Mouse (Mus musculus): Measurements from ENCODE around the gene Samd10.
A peak's percentile ranks its signal among the peaks of the same experiment; 100 is the strongest.

Gene Samd10

GRCm38 (mm10) chr2:181598454-181599351, at the start of gene Samd10:
Gene Samd10 (minus strand): TSS chr2:181599212.
- DNase-seq: peak; percentile 76 to 77

- DNase-seq: no peak
Observed at GRCm38 (mm10) chr2:181646626-181647472, 47.8 kb upstream of the Samd10 start.

GRCm38 (mm10) chr2:181645666-181646065, 46.7 kb upstream of the Samd10 start:
- no peak for DNase-seq

GRCm38 (mm10) chr2:181644361-181644760, 45.3 kb upstream of the Samd10 start:
- peak; percentile 62 to 68 for DNase-seq

GRCm38 (mm10) chr2:181635865-181636264, 36.9 kb upstream of the Samd10 start:
- DNase-seq: no peak

- no peak for DNase-seq
Observed at GRCm38 (mm10) chr2:181632624-181633023, 33.6 kb upstream of the Samd10 start.

- no peak for DNase-seq
Observed at GRCm38 (mm10) chr2:181628471-181628870, 29.5 kb upstream of the Samd10 start.

GRCm38 (mm10) chr2:181623401-181623800, 24.4 kb upstream of the Samd10 start:
- DNase-seq: peak in 1 of 2 experiments; percentile 27

GRCm38 (mm10) chr2:181618761-181619495, 19.9 kb upstream of the Samd10 start:
- no peak for DNase-seq

GRCm38 (mm10) chr2:181602367-181602766, 3.4 kb upstream of the Samd10 start:
- DNase-seq: no peak

- DNase-seq: no peak
Observed at GRCm38 (mm10) chr2:181601751-181602145, 2.7 kb upstream of the Samd10 start.

- peak; percentile 97 for DNase-seq
Observed at GRCm38 (mm10) chr2:181600828-181601750, 2.1 kb upstream of the Samd10 start.

GRCm38 (mm10) chr2:181600226-181600758, 1.3 kb upstream of the Samd10 start:
- no peak for DNase-seq

GRCm38 (mm10) chr2:181597378-181598061, 1.5 kb downstream of the Samd10 start:
- DNase-seq: no peak

GRCm38 (mm10) chr2:181596221-181596960, 2.6 kb downstream of the Samd10 start:
- DNase-seq: no peak

GRCm38 (mm10) chr2:181594946-181595696, 3.9 kb downstream of the Samd10 start:
- DNase-seq: peak; percentile 63 to 65

GRCm38 (mm10) chr2:181593937-181594336, 5.1 kb downstream of the Samd10 start:
- no peak for DNase-seq

- peak in 1 of 2 experiments; percentile 43 for DNase-seq
Observed at GRCm38 (mm10) chr2:181593042-181593421, 6.0 kb downstream of the Samd10 start.
